Mouse (Mus musculus): Measurements from ENCODE around the gene Fbxl16. TPM values are rescaled to one million over a fixed set of nuclear protein-coding genes. Genes with fewer than 3 reads are reported as not detected.

Gene Fbxl16
- polyA plus RNA-seq, 1 experiment: 187 TPM

DNA sequence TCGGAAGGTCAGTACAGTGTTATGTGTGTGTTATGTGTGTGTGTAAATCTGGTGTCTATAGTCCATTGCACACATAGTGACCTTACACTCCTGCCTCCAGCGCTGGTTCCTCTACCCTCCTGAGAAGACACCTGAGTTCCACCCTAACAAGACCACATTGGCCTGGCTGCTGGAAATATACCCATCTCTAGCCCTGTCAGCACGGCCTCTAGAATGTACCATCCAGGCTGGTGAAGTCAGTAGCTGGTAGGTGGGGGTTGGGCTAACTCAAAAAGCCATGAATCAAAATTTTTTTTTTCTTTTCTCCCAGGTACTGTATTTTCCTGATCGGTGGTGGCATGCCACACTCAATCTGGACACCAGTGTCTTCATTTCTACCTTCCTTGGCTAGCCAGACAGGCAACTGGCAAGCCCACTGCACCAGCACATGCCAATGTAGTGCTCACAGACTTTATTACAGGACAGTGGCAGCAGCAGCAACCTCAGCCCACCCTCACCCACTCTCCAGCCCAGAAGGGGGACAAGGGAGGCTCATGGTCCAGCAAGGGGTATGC, 21.4 kb downstream of the Fbxl16 start:
- 80% methylated on average over 4 of the region's 4 CpGs for WGBS
- Histone ChIP-seq H3K27ac (ENCODE audit: insufficient read depth, low read length) (no peak overlapping the region), H3K4me3 (replicated peaks; ENCODE audit: insufficient read depth, low read depth, low read length) (no peak overlapping the region), H3K27me3 (ENCODE audit: control insufficient read depth, insufficient read depth, low read length) (no peaks in the 10 kb centered on the region), H3K4me1 (ENCODE audit: control insufficient read depth, insufficient read depth, low read length) (peaks cover 39% of the 10 kb centered on the region)
- TF ChIP-seq CTCF (IDR thresholded peaks at IDR 0.05; ENCODE audit: borderline replicate concordance, insufficient read depth, low read depth, low read length) (no peak), POLR2A (IDR thresholded peaks at IDR 0.05; ENCODE audit: borderline replicate concordance, insufficient read depth, low read length) (no peak)
- no peak for DNase-seq

GRCm38 (mm10) chr17:25830806-25831431, 22.0 kb downstream of the Fbxl16 start:
- 77% methylated on average over 14 of the region's 14 CpGs for WGBS
- Histone ChIP-seq H3K27me3 (ENCODE audit: control insufficient read depth, insufficient read depth, low read length) (no peaks in the 10 kb centered on the region), H3K27ac (ENCODE audit: insufficient read depth, low read length) (no peak overlapping the region), H3K4me3 (replicated peaks; ENCODE audit: insufficient read depth, low read depth, low read length) (no peak overlapping the region), H3K4me1 (ENCODE audit: control insufficient read depth, insufficient read depth, low read length) (peaks cover 45% of the 10 kb centered on the region)
- DNase-seq: no peak
- TF ChIP-seq POLR2A (IDR thresholded peaks at IDR 0.05; ENCODE audit: borderline replicate concordance, insufficient read depth, low read length) (no peak), CTCF (IDR thresholded peaks at IDR 0.05; ENCODE audit: borderline replicate concordance, insufficient read depth, low read depth, low read length) (no peak)

DNA sequence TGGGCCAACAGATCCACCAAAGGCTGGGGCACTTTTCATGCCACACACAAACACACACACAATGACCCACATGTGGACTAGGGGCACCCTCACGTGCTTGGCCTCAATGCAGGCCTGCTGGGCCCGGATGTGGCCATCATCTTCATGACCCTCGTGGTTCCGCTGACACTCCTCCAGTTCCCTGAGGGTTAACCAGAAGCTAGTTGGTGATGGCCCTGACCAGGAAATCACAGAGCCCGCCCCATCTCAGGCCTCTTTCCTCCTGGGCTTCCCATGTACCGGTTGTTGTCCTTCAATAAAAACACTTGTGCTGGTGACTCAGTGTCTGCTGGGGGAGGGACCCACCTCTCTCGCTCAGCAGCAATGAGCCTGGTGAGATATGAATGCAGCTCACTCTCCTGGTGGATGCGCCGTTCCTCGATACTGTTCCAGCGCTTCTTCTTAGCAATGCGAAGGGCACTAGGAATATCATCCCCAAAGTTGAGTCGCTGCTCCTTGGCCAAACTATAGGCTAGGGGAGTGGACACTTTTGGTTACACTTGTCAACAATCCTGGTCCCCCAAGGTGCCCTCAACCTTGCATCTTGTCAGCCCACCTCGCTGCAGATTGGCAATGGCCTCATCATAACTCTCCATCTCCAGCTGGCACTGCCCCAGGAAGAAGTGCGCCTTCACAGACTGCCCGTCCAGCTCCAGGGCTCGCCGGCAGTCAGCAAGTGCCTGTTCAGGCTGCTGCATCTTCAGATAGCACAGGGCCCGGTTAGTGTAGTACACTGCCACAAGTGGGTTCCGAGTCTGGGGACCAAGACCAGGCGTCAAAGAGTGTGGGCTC, 22.8 kb downstream of the Fbxl16 start:
- no peaks in the 10 kb centered on the region for H3K27me3 ChIP-seq (ENCODE audit: control insufficient read depth, insufficient read depth, low read length)
- H3K4me1 ChIP-seq (ENCODE audit: control insufficient read depth, insufficient read depth, low read length): peaks cover 50% of the 10 kb centered on the region
- H3K27ac ChIP-seq (ENCODE audit: insufficient read depth, low read length): no peak overlapping the region
- DNase-seq: peak; percentile 59 to 64
- TF ChIP-seq POLR2A (IDR thresholded peaks at IDR 0.05; ENCODE audit: borderline replicate concordance, insufficient read depth, low read length) (no peak), CTCF (IDR thresholded peaks at IDR 0.05; ENCODE audit: borderline replicate concordance, insufficient read depth, low read depth, low read length) (no peak)
- H3K4me3 ChIP-seq (replicated peaks; ENCODE audit: insufficient read depth, low read depth, low read length): peak overlapping the region; percentile 81
- WGBS: 37% methylated on average over 21 of the region's 21 CpGs

DNA sequence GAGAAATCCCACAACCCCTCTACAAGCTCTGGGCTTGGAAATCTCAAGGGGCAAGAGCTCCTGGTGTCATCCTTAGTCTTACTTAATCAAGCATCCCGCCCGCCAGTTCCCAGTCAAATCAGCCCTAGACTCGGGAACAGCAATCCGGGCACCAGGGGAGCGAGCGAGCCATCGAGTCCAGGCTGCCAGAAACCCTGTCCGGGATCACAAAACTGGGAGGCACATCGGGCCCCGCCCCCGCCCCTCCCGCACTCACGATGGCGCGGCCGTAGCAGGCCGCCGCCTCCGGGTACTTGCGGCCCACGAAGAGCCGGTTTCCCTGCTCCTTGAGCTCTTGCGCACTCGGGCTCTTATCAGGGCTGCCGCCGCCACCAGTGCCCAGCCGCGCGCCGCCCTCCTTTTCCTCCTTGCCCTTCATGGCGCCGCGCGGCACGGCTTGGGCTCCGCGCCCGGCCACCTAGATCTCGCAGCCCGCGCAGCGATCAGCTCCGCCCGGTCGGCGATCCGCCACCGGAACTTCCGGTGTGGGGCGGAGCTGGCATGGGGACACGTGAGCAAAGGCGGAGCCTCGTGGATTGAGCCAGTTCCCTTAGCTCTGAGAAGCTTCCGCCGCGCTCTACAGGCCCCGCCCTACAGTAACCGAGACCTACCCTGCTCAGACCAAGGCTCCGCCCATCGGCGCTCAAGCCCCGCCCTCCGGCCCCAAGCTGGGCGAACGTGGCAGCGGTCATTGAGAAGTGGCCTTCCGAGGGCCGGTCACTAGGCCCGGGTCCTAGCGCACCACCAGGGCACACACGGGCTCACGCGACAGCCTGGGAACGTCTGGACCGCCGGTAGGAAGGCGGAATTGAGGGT, 23.8 kb downstream of the Fbxl16 start:
- H3K4me1 ChIP-seq (ENCODE audit: control insufficient read depth, insufficient read depth, low read length): peaks cover 55% of the 10 kb centered on the region
- H3K27ac ChIP-seq (ENCODE audit: insufficient read depth, low read length): peak overlapping the region; percentile 95
- WGBS: under 1% methylated on average over 75 of the region's 77 CpGs
- no peak for TF ChIP-seq CTCF (IDR thresholded peaks at IDR 0.05; ENCODE audit: borderline replicate concordance, insufficient read depth, low read depth, low read length)
- peak; percentile 70 for TF ChIP-seq POLR2A (IDR thresholded peaks at IDR 0.05; ENCODE audit: borderline replicate concordance, insufficient read depth, low read length)
- H3K27me3 ChIP-seq (ENCODE audit: control insufficient read depth, insufficient read depth, low read length): no peaks in the 10 kb centered on the region
- H3K4me3 ChIP-seq (replicated peaks; ENCODE audit: insufficient read depth, low read depth, low read length): peak overlapping the region; percentile 81
- DNase-seq: peak; percentile 99

GRCm38 (mm10) chr17:25833291-25833663, 24.4 kb downstream of the Fbxl16 start, which contains the start of gene Stub1:
Stub1 (minus strand) TSS chr17:25833404.
- H3K27me3 ChIP-seq (ENCODE audit: control insufficient read depth, insufficient read depth, low read length): no peaks in the 10 kb centered on the region
- peak within 1 kb of the TSS; percentile 95 for H3K27ac ChIP-seq (ENCODE audit: insufficient read depth, low read length)
- H3K4me1 ChIP-seq (ENCODE audit: control insufficient read depth, insufficient read depth, low read length): peaks cover 52% of the 10 kb centered on the region
- under 1% methylated on average over 24 of the region's 24 CpGs for WGBS
- peak within 1 kb of the TSS; percentile 81 for H3K4me3 ChIP-seq (replicated peaks; ENCODE audit: insufficient read depth, low read depth, low read length)
- DNase-seq: peak in 1 of 2 experiments; percentile 89
- no peak for TF ChIP-seq POLR2A (IDR thresholded peaks at IDR 0.05; ENCODE audit: borderline replicate concordance, insufficient read depth, low read length)
- TF ChIP-seq CTCF (IDR thresholded peaks at IDR 0.05; ENCODE audit: borderline replicate concordance, insufficient read depth, low read depth, low read length): no peak

DNA sequence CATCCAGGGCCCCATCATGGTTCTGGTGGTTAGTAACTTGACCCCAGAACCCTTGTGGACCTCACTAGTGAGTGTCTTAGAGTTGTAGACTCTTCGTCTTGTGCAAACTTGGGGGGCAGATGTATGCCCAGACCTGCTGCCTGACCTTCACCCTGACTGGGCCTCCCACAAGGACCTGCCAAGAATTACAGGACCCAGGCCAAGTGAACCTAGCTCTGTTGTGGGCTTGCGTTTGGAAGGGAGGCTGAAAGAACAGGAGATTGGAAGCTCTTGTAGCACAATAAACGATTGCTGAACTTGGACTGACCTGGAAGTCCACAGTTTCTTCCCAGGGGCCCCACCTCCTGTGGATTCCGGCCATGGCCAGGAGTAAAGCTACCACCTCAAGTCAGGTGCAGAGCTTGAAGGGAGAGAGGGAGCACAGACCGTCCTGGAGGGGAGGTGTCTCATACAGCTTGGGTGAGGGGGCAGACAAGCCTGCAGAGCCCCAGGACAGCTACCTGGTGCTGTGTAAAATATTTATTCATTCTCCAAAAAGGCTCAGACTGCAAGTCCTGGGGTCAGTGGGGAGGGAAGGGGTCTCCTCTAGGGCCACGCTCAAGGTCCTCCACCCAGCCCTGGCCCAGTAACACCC, 25.2 kb downstream of the Fbxl16 start:
- WGBS: 16% methylated on average over 6 of the region's 6 CpGs
- peaks cover 50% of the 10 kb centered on the region for H3K4me1 ChIP-seq (ENCODE audit: control insufficient read depth, insufficient read depth, low read length)
- H3K4me3 ChIP-seq (replicated peaks; ENCODE audit: insufficient read depth, low read depth, low read length): peak overlapping the region; percentile 81
- no peak for TF ChIP-seq POLR2A (IDR thresholded peaks at IDR 0.05; ENCODE audit: borderline replicate concordance, insufficient read depth, low read length)
- no peak for TF ChIP-seq CTCF (IDR thresholded peaks at IDR 0.05; ENCODE audit: borderline replicate concordance, insufficient read depth, low read depth, low read length)
- H3K27ac ChIP-seq (ENCODE audit: insufficient read depth, low read length): peak overlapping the region; percentile 95; the same call in 1 of the 2 replicates
- no peak for DNase-seq
- no peaks in the 10 kb centered on the region for H3K27me3 ChIP-seq (ENCODE audit: control insufficient read depth, insufficient read depth, low read length)
